In genomic region chr13:45455108-45455861, GRCm38 (mm10) we compare ENCODE assay signal across 8 mouse cellular contexts. TPM values are rescaled to one million over a fixed set of nuclear protein-coding genes. Genes with fewer than 3 reads are reported as not detected.
DNase-seq lines count a peak whose midpoint lies in the region; ATAC-seq and TF ChIP-seq lines count a peak whose summit lies in the region.

No protein-coding gene starts in this region.

- no peak overlapping the region; the same call in 1 of the 2 replicates for H3K4me2 ChIP-seq in hindbrain, embryonic 11.5 days (replicated peaks; ENCODE audit: low read depth, low read length)
- no peak overlapping the region for H3K4me2 ChIP-seq in limb, embryonic 14.5 days (replicated peaks; ENCODE audit: low read depth, low read length, severe bottlenecking)

- H3K27ac ChIP-seq in embryonic facial prominence, embryonic 10.5 days (replicated peaks): peak overlapping the region; percentile 79
- H3K27ac ChIP-seq in hindbrain, embryonic 11.5 days (ENCODE audit: low read depth, low read length): peak overlapping the region; percentile 70
- H3K27ac ChIP-seq in limb, embryonic 14.5 days (replicated peaks; ENCODE audit: low read depth, low read length): 0 out of 2 replicates have a peak overlapping the region, but pooled peaks have one; percentile 27

- no peak for TF ChIP-seq POLR2A in limb, embryonic 14.5 days (IDR thresholded peaks at IDR 0.05; ENCODE audit: borderline replicate concordance, extremely low read depth, insufficient read depth, insufficient read length)

- 0 out of 2 replicates have a peak overlapping the region, but pooled peaks have one; percentile 8 for H3K9ac ChIP-seq in hindbrain, embryonic 11.5 days (ENCODE audit: low read depth, low read length)
- no peak overlapping the region for H3K9ac ChIP-seq in limb, embryonic 14.5 days (ENCODE audit: low read depth, low read length, severe bottlenecking)

- H3K4me3 ChIP-seq in embryonic facial prominence, embryonic 10.5 days: peak overlapping the region; percentile 25; the same call in 1 of the 2 replicates
- H3K4me3 ChIP-seq in hindbrain, embryonic 11.5 days (ENCODE audit: low read depth, low read length): no peak overlapping the region
- no peak overlapping the region for H3K4me3 ChIP-seq in limb, embryonic 14.5 days (replicated peaks; ENCODE audit: low read length)

- DNase-seq in ovary, adult 18-20 months (ENCODE audit: low spot score): peak; percentile 54
- no peak for DNase-seq in ovary, postnatal 10 days (ENCODE audit: low spot score)
- peak; percentile 60 for DNase-seq in embryonic facial prominence, embryonic 10.5 days (ENCODE audit: low spot score)
- peak; percentile 64 for DNase-seq in hindbrain, embryonic 11.5 days (ENCODE audit: low spot score)
- DNase-seq in limb, embryonic 14.5 days (ENCODE audit: low spot score): no peak
- DNase-seq in natural killer cell, adult 2 months (ENCODE audit: low spot score in 2 of 2): peak; percentile 40 to 53
- no peak for DNase-seq in urinary bladder, adult 2 months (ENCODE audit: low spot score)

- H3K36me3 ChIP-seq in embryonic facial prominence, embryonic 10.5 days (replicated peaks): no peaks in the 10 kb centered on the region
- no peaks in the 10 kb centered on the region for H3K36me3 ChIP-seq in hindbrain, embryonic 11.5 days (ENCODE audit: control insufficient read depth, insufficient read depth, low read length)
- H3K36me3 ChIP-seq in limb, embryonic 14.5 days (ENCODE audit: control insufficient read depth, insufficient read depth, low read length): no peaks in the 10 kb centered on the region

- no peaks in the 10 kb centered on the region for H3K27me3 ChIP-seq in embryonic facial prominence, embryonic 10.5 days (replicated peaks; ENCODE audit: low read depth, poor library complexity, severe bottlenecking)
- no peaks in the 10 kb centered on the region for H3K27me3 ChIP-seq in hindbrain, embryonic 11.5 days (ENCODE audit: control insufficient read depth, insufficient read depth, low read length)
- no peaks in the 10 kb centered on the region for H3K27me3 ChIP-seq in limb, embryonic 14.5 days (ENCODE audit: control insufficient read depth, insufficient read depth, low read length)

- ATAC-seq in hindbrain, embryonic 11.5 days (ENCODE audit: low FRiP score): peak; percentile 78
- ATAC-seq in limb, embryonic 14.5 days (ENCODE audit: low FRiP score, low read depth): no peak
- no peak for ATAC-seq in erythroid progenitor cell, adult 5-6 weeks (replicated peaks; ENCODE audit: low FRiP score, poor library complexity, severe bottlenecking)

- no peaks in the 10 kb centered on the region for H3K9me3 ChIP-seq in embryonic facial prominence, embryonic 10.5 days
- no peaks in the 10 kb centered on the region for H3K9me3 ChIP-seq in hindbrain, embryonic 11.5 days (ENCODE audit: control insufficient read depth, low read length)
- no peaks in the 10 kb centered on the region for H3K9me3 ChIP-seq in limb, embryonic 14.5 days (ENCODE audit: control insufficient read depth, low read length)

- peaks cover 43% of the 10 kb centered on the region for H3K4me1 ChIP-seq in embryonic facial prominence, embryonic 10.5 days
- H3K4me1 ChIP-seq in hindbrain, embryonic 11.5 days (replicated peaks; ENCODE audit: control insufficient read depth, insufficient read depth, low read length): peaks cover 4% of the 10 kb centered on the region
- H3K4me1 ChIP-seq in limb, embryonic 14.5 days (ENCODE audit: control insufficient read depth, insufficient read depth, low read length): peaks cover 14% of the 10 kb centered on the region

- WGBS in embryonic facial prominence, embryonic 10.5 days: 11% methylated on average over 15 of the region's 15 CpGs
- WGBS in hindbrain, embryonic 11.5 days: 17% methylated on average over 15 of the region's 15 CpGs
- 32% methylated on average over 15 of the region's 15 CpGs for WGBS in limb, embryonic 14.5 days

RNA-seq across cellular contexts. Expression of gene Gmpr, which starts 52.0 kb away (rescaled TPM):
- polyA plus RNA-seq in embryonic facial prominence, embryonic 10.5 days (2016; fragmentation: Nextera tagmentation; extraction: Ambion mirVana): 22.5 and 25.6 TPM in 2 replicates
- 26.8 and 28.8 TPM in 2 replicates for polyA plus RNA-seq in hindbrain, embryonic 11.5 days (2014; fragmentation: Nextera tagmentation; extraction: Ambion mirVana)
- 21.3 and 22.1 TPM in 2 replicates for polyA plus RNA-seq in limb, embryonic 14.5 days (2012; rRNA removed)
- 27.7 and 36.8 TPM in 2 replicates for polyA plus RNA-seq in limb, embryonic 14.5 days (2014; fragmentation: Nextera tagmentation; extraction: Ambion mirVana)
- total RNA-seq in erythroid progenitor cell, adult 5-6 weeks (2015; ENCODE audit: low replicate concordance): 5.0 and 10.5 TPM in 2 replicates
- total RNA-seq in erythroid progenitor cell, adult 5-6 weeks (2017; ENCODE audit: low replicate concordance): 1.2 and 1.8 TPM in 2 replicates
- polyA plus RNA-seq in urinary bladder, adult 2 months (2012; rRNA removed): 77.6 and 80.5 TPM in 2 replicates

Comparison
In these comparisons a context has a peak if more than half of its experiments do, and no peak if none do; other contexts are left out.
1. DNase-seq: peak in ovary, adult 18-20 months (single experiment), embryonic facial prominence, embryonic 10.5 days (single experiment), hindbrain, embryonic 11.5 days (single experiment) and natural killer cell, adult 2 months (2 of 2); none in ovary, postnatal 10 days (single experiment), limb, embryonic 14.5 days (single experiment) and urinary bladder, adult 2 months (single experiment).
2. H3K27ac ChIP-seq: peak in every context shown above with its lines; median percentile 79 in embryonic facial prominence, embryonic 10.5 days; 70 in hindbrain, embryonic 11.5 days; 27 in limb, embryonic 14.5 days.